Mouse (Mus musculus) myocyte (in vitro differentiated cells): ENCODE data around the gene Yju2. TPM values are rescaled to one million over a fixed set of nuclear protein-coding genes. Genes with fewer than 3 reads are reported as not detected.
A peak's percentile ranks its signal among the peaks of the same experiment; 100 is the strongest.

Source experiments
- H3K27me3 ChIP-seq: one replicate; pipeline ENCODE4 v1.6.1; 2011; ENCODE audit not compliant: control insufficient read depth, insufficient read depth, insufficient read length
- H3K36me3 ChIP-seq: one replicate; pipeline ENCODE4 v1.6.1; 2011; ENCODE audit not compliant: control insufficient read depth, insufficient read depth
- H3K4me2 ChIP-seq: one replicate; pipeline ENCODE4 v1.6.1; 2011; ENCODE audit warnings: low read depth, control low read depth
- H3K4me3 ChIP-seq: one replicate; pipeline ENCODE4 v1.5.1; 2011; ENCODE audit warnings: mild to moderate bottlenecking, control low read depth, moderate library complexity
- H3K79me2 ChIP-seq: one replicate; pipeline ENCODE4 v1.6.1; 2011; ENCODE audit not compliant: control insufficient read depth, insufficient read depth
- H3ac ChIP-seq: one replicate; pipeline ENCODE4 v1.6.1; 2011; ENCODE audit not compliant: control insufficient read depth, insufficient read length
- CEBPB ChIP-seq: IDR thresholded peaks from 2 replicates; pipeline ENCODE4 v1.6.1; 2011; ENCODE audit warnings: mild to moderate bottlenecking, moderate library complexity; ENCODE audit not compliant: poor library complexity, insufficient read depth, severe bottlenecking
- E2F4 ChIP-seq: IDR thresholded peaks from one replicate; pipeline ENCODE4 v1.6.1; 2011; ENCODE audit warnings: mild to moderate bottlenecking, control low read depth, moderate library complexity; ENCODE audit not compliant: insufficient read depth
- MAX ChIP-seq: IDR thresholded peaks from one replicate; pipeline ENCODE4 v1.6.1; 2011; ENCODE audit warnings: low read depth, mild to moderate bottlenecking, control low read depth
- MYOD1 ChIP-seq, 3 experiments: IDR thresholded peaks; one replicate each; pipeline ENCODE4 v1.6.1; 2011; ENCODE audit warnings: control low read depth in 2 of 3, low read depth in 2 of 3, mild to moderate bottlenecking in 2 of 3, moderate library complexity in 1 of 3; ENCODE audit not compliant: insufficient read length in 2 of 3, control insufficient read depth in 1 of 3
- MYOG ChIP-seq, 3 experiments: IDR thresholded peaks; one replicate each; pipeline ENCODE4 v1.6.1; 2011; ENCODE audit warnings: control low read depth in 2 of 3, low read depth in 2 of 3, mild to moderate bottlenecking in 2 of 3; ENCODE audit not compliant: insufficient read length in 2 of 3, control insufficient read depth in 1 of 3, insufficient read depth in 1 of 3
- POLR2A ChIP-seq: IDR thresholded peaks from one replicate; pipeline ENCODE4 v1.6.1; 2011; ENCODE audit warnings: low read depth, mild to moderate bottlenecking, control low read depth, moderate library complexity; ENCODE audit not compliant: insufficient read length
- POLR2AphosphoS2 ChIP-seq: IDR thresholded peaks from one replicate; pipeline ENCODE4 v1.6.1; 2011; ENCODE audit warnings: low read depth, control low read depth; ENCODE audit not compliant: insufficient read length
- REST ChIP-seq: IDR thresholded peaks from one replicate; pipeline ENCODE4 v1.6.1; 2011; ENCODE audit warnings: mild to moderate bottlenecking, control low read depth, moderate library complexity; ENCODE audit not compliant: insufficient read depth, insufficient read length
- SRF ChIP-seq: IDR thresholded peaks from one replicate; pipeline ENCODE4 v1.6.1; 2011; ENCODE audit warnings: low read depth; ENCODE audit not compliant: control insufficient read depth, insufficient read length
- TCF12 ChIP-seq: IDR thresholded peaks from one replicate; pipeline ENCODE4 v1.6.1; 2011; ENCODE audit warnings: mild to moderate bottlenecking, control low read depth; ENCODE audit not compliant: poor library complexity, insufficient read depth, severe bottlenecking
- TCF3 ChIP-seq: IDR thresholded peaks from one replicate; pipeline ENCODE4 v1.6.1; 2011; ENCODE audit warnings: low read depth, control low read depth; ENCODE audit not compliant: insufficient read length
- USF1 ChIP-seq: IDR thresholded peaks from one replicate; pipeline ENCODE4 v1.6.1; 2011; ENCODE audit warnings: low read depth, mild to moderate bottlenecking, control low read depth, moderate library complexity
- polyA plus RNA-seq: library from polyadenylated mRNA; unstranded; fragments of >200 nt; fragmentation: generic; extraction: Trizol; gene quantifications from one replicate; pipeline ENCODE4 v1.2.1, GENCODE M21; 2012; ENCODE audit warnings: missing spikeins

Gene Yju2
- polyA plus RNA-seq, 1 experiment, result 9.3 TPM

DNA sequence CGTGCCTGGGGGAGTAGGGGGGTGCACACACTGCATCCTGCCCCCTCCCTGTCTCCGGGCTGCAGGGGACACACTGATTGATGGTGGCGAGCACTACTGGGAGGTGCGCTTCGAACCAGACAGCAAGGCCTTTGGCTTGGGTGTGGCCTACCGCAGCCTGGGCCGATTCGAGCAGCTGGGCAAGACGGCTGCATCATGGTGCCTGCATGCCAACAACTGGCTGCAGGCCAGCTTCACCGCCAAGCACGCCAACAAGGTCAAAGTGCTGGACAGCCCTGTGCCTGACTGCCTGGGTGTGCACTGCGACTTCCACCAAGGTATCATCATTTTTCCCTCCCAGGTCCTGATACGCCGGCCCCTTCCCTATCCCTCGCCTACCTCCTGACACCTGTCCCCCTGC lies 37.1 kb downstream of the Yju2 start:
- no peaks in the 10 kb centered on the region for H3K79me2 ChIP-seq
- TF ChIP-seq MYOD1 (IDR thresholded peaks at IDR 0.05; ENCODE audit: control insufficient read depth in 1 of 3, insufficient read length in 2 of 3, low read depth in 2 of 3) (peak in 1 of 3 experiments; percentile 61), E2F4 (no peak), MYOG (IDR thresholded peaks at IDR 0.05; ENCODE audit: control insufficient read depth in 1 of 3, insufficient read depth in 1 of 3, insufficient read length in 2 of 3, low read depth in 2 of 3) (peak in 2 of 3 experiments; percentile 60 to 80)
- no peaks in the 10 kb centered on the region for H3K36me3 ChIP-seq
- peaks cover 30% of the 10 kb centered on the region for H3K27me3 ChIP-seq
- H3ac ChIP-seq, result no peak overlapping the region
- no peak overlapping the region for H3K4me3 ChIP-seq
- no peak overlapping the region for H3K4me2 ChIP-seq

- Histone ChIP-seq H3K4me3 (no peak overlapping the region), H3ac (no peak overlapping the region), H3K4me2 (no peak overlapping the region), H3K36me3 (no peaks in the 10 kb centered on the region), H3K79me2 (no peaks in the 10 kb centered on the region), H3K27me3 (peaks cover 22% of the 10 kb centered on the region)
- TF ChIP-seq CEBPB, result no peak
- no peak for TF ChIP-seq SRF
- TF ChIP-seq TCF3, result no peak
- TF ChIP-seq POLR2AphosphoS2, result no peak
- no peak for TF ChIP-seq POLR2A
- no peak for TF ChIP-seq MYOD1 (IDR thresholded peaks at IDR 0.05; ENCODE audit: control insufficient read depth in 1 of 3, insufficient read length in 2 of 3, low read depth in 2 of 3)
- no peak for TF ChIP-seq E2F4
- TF ChIP-seq TCF12, result no peak
- no peak for TF ChIP-seq MAX
- TF ChIP-seq REST, result no peak
- no peak for TF ChIP-seq USF1
- TF ChIP-seq MYOG (IDR thresholded peaks at IDR 0.05; ENCODE audit: control insufficient read depth in 1 of 3, insufficient read depth in 1 of 3, insufficient read length in 2 of 3, low read depth in 2 of 3), result no peak
Measured at GRCm38 (mm10) chr17:55999794-56000499, 41.0 kb downstream of the Yju2 start.

GRCm38 (mm10) chr17:56003000-56003399 lies 44.1 kb downstream of the Yju2 start:
- Histone ChIP-seq H3K27me3 (peaks cover 17% of the 10 kb centered on the region), H3ac (no peak overlapping the region), H3K79me2 (no peaks in the 10 kb centered on the region), H3K4me2 (no peak overlapping the region), H3K36me3 (no peaks in the 10 kb centered on the region), H3K4me3 (no peak overlapping the region)
- TF ChIP-seq MYOD1 (IDR thresholded peaks at IDR 0.05; ENCODE audit: control insufficient read depth in 1 of 3, insufficient read length in 2 of 3, low read depth in 2 of 3), result no peak
- no peak for TF ChIP-seq TCF3
- TF ChIP-seq CEBPB, result no peak
- no peak for TF ChIP-seq MAX
- no peak for TF ChIP-seq MYOG (IDR thresholded peaks at IDR 0.05; ENCODE audit: control insufficient read depth in 1 of 3, insufficient read depth in 1 of 3, insufficient read length in 2 of 3, low read depth in 2 of 3)
- no peak for TF ChIP-seq E2F4
- TF ChIP-seq POLR2AphosphoS2, result no peak
- TF ChIP-seq REST, result no peak
- no peak for TF ChIP-seq USF1
- no peak for TF ChIP-seq SRF

DNA sequence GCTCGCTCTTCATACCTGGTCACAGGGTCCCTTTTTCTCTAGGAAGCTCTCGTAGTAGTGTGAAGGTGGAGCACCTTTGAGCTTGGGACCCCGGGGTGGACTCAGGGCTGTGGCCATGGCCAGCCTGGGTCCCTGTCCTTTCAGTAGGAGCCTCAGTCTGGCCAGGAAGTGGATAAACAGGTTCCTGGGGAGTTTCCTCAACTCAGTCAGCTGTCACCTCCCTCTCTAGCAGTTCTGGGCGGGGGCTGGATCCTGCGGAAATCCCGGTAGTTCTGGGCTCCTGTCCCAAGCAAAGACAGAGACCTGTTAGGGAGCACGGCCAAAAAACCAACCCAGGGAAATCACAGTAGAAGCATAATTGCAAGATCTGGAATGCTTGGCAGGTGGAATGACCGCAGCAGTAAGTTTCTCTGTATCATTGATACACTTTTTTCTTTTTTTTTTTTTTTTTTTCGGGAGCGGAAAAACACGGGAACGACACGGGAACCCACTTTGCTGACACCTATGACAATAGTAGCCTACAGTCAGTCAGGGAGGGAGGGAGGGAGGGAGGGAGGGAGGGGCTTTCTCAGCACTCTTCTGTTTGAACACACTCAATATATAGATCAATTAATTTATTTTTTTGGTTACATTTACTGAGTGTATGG lies 46.6 kb downstream of the Yju2 start, which contains the start of the genes Stap2 and Mpnd:
TSS of gene Stap2 (minus strand) at position 170 of the 647 bp plus-strand sequence.
TSS of gene Mpnd (plus strand) at position 297 of the 647 bp plus-strand sequence.
- Histone ChIP-seq H3K79me2 (peaks cover 6% of the 10 kb centered on the region), H3K4me2 (no peak within 1 kb of the TSS), H3K36me3 (no peaks in the 10 kb centered on the region), H3ac (no peak within 1 kb of the TSS), H3K4me3 (no peak within 1 kb of the TSS), H3K27me3 (peaks cover 17% of the 10 kb centered on the region)
- no peak for TF ChIP-seq MYOG (IDR thresholded peaks at IDR 0.05; ENCODE audit: control insufficient read depth in 1 of 3, insufficient read depth in 1 of 3, insufficient read length in 2 of 3, low read depth in 2 of 3)
- TF ChIP-seq MYOD1 (IDR thresholded peaks at IDR 0.05; ENCODE audit: control insufficient read depth in 1 of 3, insufficient read length in 2 of 3, low read depth in 2 of 3), result no peak
- TF ChIP-seq USF1, result no peak
- TF ChIP-seq E2F4, result no peak
- no peak for TF ChIP-seq SRF

GRCm38 (mm10) chr17:56006956-56007355 lies 48.1 kb downstream of the Yju2 start:
- H3ac ChIP-seq, result no peak overlapping the region
- no peak overlapping the region for H3K4me3 ChIP-seq
- peaks cover 7% of the 10 kb centered on the region for H3K79me2 ChIP-seq
- H3K4me2 ChIP-seq, result no peak overlapping the region
- peaks cover 17% of the 10 kb centered on the region for H3K27me3 ChIP-seq
- H3K36me3 ChIP-seq, result peaks cover 5% of the 10 kb centered on the region
- no peak for TF ChIP-seq MAX
- TF ChIP-seq MYOG (IDR thresholded peaks at IDR 0.05; ENCODE audit: control insufficient read depth in 1 of 3, insufficient read depth in 1 of 3, insufficient read length in 2 of 3, low read depth in 2 of 3), result no peak
- no peak for TF ChIP-seq POLR2AphosphoS2
- TF ChIP-seq SRF, result no peak
